Mouse (Mus musculus): ENCODE data around the gene Tmprss2.

- TF ChIP-seq CTCF (IDR thresholded peaks at IDR 0.05; ENCODE audit: control insufficient read depth, insufficient read depth, low read length) (no peak), POLR2A (IDR thresholded peaks at IDR 0.05; ENCODE audit: borderline replicate concordance, control insufficient read depth, low read depth, low read length) (no peak)
Observed at GRCm38 (mm10) chr16:97516341-97516740, 94.7 kb downstream of the Tmprss2 start.

All from bone marrow, adult 2 months (tissue).